Mouse (Mus musculus): ENCODE measurements around the gene Acap2.

DNA sequence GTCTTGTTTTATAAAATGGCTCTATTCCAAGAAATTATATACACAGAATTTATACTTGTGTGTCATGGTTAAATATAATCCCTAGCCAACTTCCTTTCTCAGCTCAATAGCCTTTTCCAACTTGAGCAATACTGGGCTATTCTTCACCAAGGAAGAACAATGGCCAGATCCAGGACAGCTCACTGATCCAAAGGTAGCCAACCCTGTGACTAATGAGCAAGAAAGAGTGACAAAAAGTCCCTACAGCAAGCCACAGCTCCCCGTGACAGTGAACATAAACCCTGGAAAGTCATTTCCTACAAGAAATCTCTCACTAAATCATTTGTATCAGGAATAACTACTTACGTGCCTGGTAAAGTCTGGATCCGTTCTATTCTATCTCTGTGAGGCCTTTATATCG lies 35.6 kb downstream of the Acap2 start:
- TF ChIP-seq CTCF (IDR thresholded peaks at IDR 0.05; ENCODE audit: low read depth, low read length): no peak
- TF ChIP-seq POLR2AphosphoS5 (IDR thresholded peaks at IDR 0.05; ENCODE audit: insufficient replicate concordance, low read depth, low read length): no peak
- no peak for TF ChIP-seq GATA1 (IDR thresholded peaks at IDR 0.05; ENCODE audit: borderline replicate concordance, low read length)
- no peak for TF ChIP-seq GATA2 (IDR thresholded peaks at IDR 0.05; ENCODE audit: borderline replicate concordance, low read depth, low read length)

Data from G1E (cell line).